Mouse (Mus musculus) hindbrain, embryonic 10.5 days (tissue): ENCODE data around the gene Calm5. TPM values are rescaled to one million over a fixed set of nuclear protein-coding genes. Genes with fewer than 3 reads are reported as not detected.
"Not testable (repeated sequence)": the region's sequence is repeated elsewhere in the genome, so short reads cannot be mapped to it uniquely, and the experiment has no call there.

Experiments used
- DNase-seq: peaks from one replicate; pipeline ENCODE4 v3.0.0-alpha.2; 2017; ENCODE audit warnings: low spot score
- H3K27ac ChIP-seq: fragments of 300-500 bp; sonication (generic); 2 replicates; pipeline ENCODE4 v1.5.1; 2016; ENCODE audit warnings: mild to moderate bottlenecking, moderate library complexity
- H3K27me3 ChIP-seq: fragments of 300-500 bp; sonication (generic); 2 replicates; pipeline ENCODE4 v1.6.1; 2016; ENCODE audit warnings: mild to moderate bottlenecking; ENCODE audit not compliant: poor library complexity, insufficient read depth, severe bottlenecking
- H3K36me3 ChIP-seq: fragments of 300-500 bp; sonication (generic); 2 replicates; pipeline ENCODE4 v1.6.1; 2016; ENCODE audit warnings: mild to moderate bottlenecking, moderate library complexity
- H3K4me1 ChIP-seq: fragments of 300-500 bp; sonication (generic); replicated peaks from 2 replicates; pipeline ENCODE4 v1.6.1; 2016; ENCODE audit warnings: mild to moderate bottlenecking
- H3K4me3 ChIP-seq: fragments of 300-500 bp; sonication (generic); 2 replicates; pipeline ENCODE4 v1.5.1; 2016; ENCODE audit warnings: mild to moderate bottlenecking, moderate library complexity
- H3K9me3 ChIP-seq: fragments of 300-500 bp; sonication (generic); 2 replicates; pipeline ENCODE4 v1.6.1; 2016; ENCODE audit warnings: mild to moderate bottlenecking, moderate library complexity
- WGBS: fragments of 180-500 bp; shearing (Covaris S2); methylation state at CpG from one replicate; pipeline ENCODE4 v1.1.7; 2016; 5-methylcytosine and 5-hydroxymethylcytosine counted together
- polyA plus RNA-seq: library from polyadenylated mRNA; unstranded; fragments of >200 nt; fragmentation: Nextera tagmentation; extraction: Ambion mirVana; gene quantifications from 2 replicates; pipeline ENCODE4 v1.2.1, GENCODE M21; 2016

Gene Calm5
- polyA plus RNA-seq, 1 experiment from 2014 or later = not detected

GRCm38 (mm10) chr13:3898202-3898601 lies 44.2 kb downstream of the Calm5 start:
- peaks cover 43% of the 10 kb centered on the region for H3K36me3 ChIP-seq
- not testable (repeated sequence) for H3K27ac ChIP-seq, H3K4me1 ChIP-seq, H3K4me3 ChIP-seq, DNase-seq, H3K27me3 ChIP-seq, H3K9me3 ChIP-seq
- 95% methylated on average over 5 of the region's 5 CpGs for WGBS

GRCm38 (mm10) chr13:3899301-3899700 lies 45.3 kb downstream of the Calm5 start:
- WGBS = 94% methylated on average over 9 of the region's 9 CpGs
- Histone ChIP-seq H3K27me3 (no peaks in the 10 kb centered on the region), H3K36me3 (peaks cover 47% of the 10 kb centered on the region), H3K4me3 (no peak overlapping the region), H3K4me1 (no peaks in the 10 kb centered on the region), H3K9me3 (no peaks in the 10 kb centered on the region), H3K27ac (no peak overlapping the region)
- no peak for DNase-seq

Other genes with a start within 250 kb of the Calm5 start
- 14.2 and 17.7 TPM in 2 replicates for gene Fam208b, start 243.1 kb upstream of the Calm5 start, polyA plus RNA-seq
- gene Asb13, start 220.1 kb upstream of the Calm5 start, polyA plus RNA-seq = 14.3 and 16.2 TPM in 2 replicates
- 0.14 TPM in 1 of 2 replicates, not detected in the other for gene Calml3, start 49.9 kb upstream of the Calm5 start, polyA plus RNA-seq
- gene Calm4, start 16.4 kb upstream of the Calm5 start, polyA plus RNA-seq = not detected in 2 replicates
- 40.3 and 49.5 TPM in 2 replicates for gene Net1, start 64.0 kb downstream of the Calm5 start, polyA plus RNA-seq
- gene Tubal3, start 64.1 kb downstream of the Calm5 start, polyA plus RNA-seq = 0.12 TPM in 1 of 2 replicates, not detected in the other
- not detected in 2 replicates for gene Ucn3, start 91.2 kb downstream of the Calm5 start, polyA plus RNA-seq
- 0.06 and 0.18 TPM in 2 replicates for gene Akr1c14, start 194.8 kb downstream of the Calm5 start, polyA plus RNA-seq